Mouse (Mus musculus) intestine, embryonic 16.5 days (tissue): ENCODE data around the gene Gna14. TPM values are rescaled to one million over a fixed set of nuclear protein-coding genes. Genes with fewer than 3 reads are reported as not detected.

ENCODE experiments used
- ATAC-seq: fragments of 200-750 bp; cut with Nextera tagmentation; 2 replicates; pipeline ENCODE4 v1.8.0; 2017; ENCODE audit warnings: moderate TSS enrichment, moderate library complexity
- H3K27ac ChIP-seq: fragments of 300-500 bp; sonication (generic); 2 replicates; pipeline ENCODE4 v1.5.1; 2014; ENCODE audit warnings: mild to moderate bottlenecking, low read length
- H3K27me3 ChIP-seq: fragments of 300-500 bp; sonication (generic); replicated peaks from 2 replicates; pipeline ENCODE4 v1.6.1; 2014; ENCODE audit warnings: low read length, control low read depth, mixed read lengths; ENCODE audit not compliant: control insufficient read depth, insufficient read depth
- H3K36me3 ChIP-seq: fragments of 300-500 bp; sonication (generic); 2 replicates; pipeline ENCODE4 v1.6.1; 2014; ENCODE audit warnings: low read length, control low read depth; ENCODE audit not compliant: control insufficient read depth, insufficient read depth
- H3K4me1 ChIP-seq: fragments of 300-500 bp; sonication (generic); 2 replicates; pipeline ENCODE4 v1.6.1; 2014; ENCODE audit warnings: low read length, control low read depth, mixed read lengths; ENCODE audit not compliant: control insufficient read depth, insufficient read depth
- H3K4me2 ChIP-seq: fragments of 300-500 bp; sonication (generic); 2 replicates; pipeline ENCODE4 v1.6.1; 2014; ENCODE audit warnings: low read depth, low read length, control low read depth
- H3K4me3 ChIP-seq: fragments of 300-500 bp; sonication (generic); 2 replicates; pipeline ENCODE4 v1.5.1; 2014; ENCODE audit warnings: mild to moderate bottlenecking, low read length
- H3K9ac ChIP-seq: fragments of 300-500 bp; sonication (generic); 2 replicates; pipeline ENCODE4 v1.6.1; 2014; ENCODE audit warnings: low read depth, low read length
- H3K9me3 ChIP-seq: fragments of 300-500 bp; sonication (generic); 2 replicates; pipeline ENCODE4 v1.6.1; 2016; ENCODE audit warnings: low read length, control low read depth; ENCODE audit not compliant: control insufficient read depth
- WGBS: fragments of 180-500 bp; shearing (Covaris S2); extraction: QIAGEN DNeasy Blood & Tissue Kit; methylation state at CpG from one replicate; pipeline ENCODE4 v1.1.7; 2014; 5-methylcytosine and 5-hydroxymethylcytosine counted together
- polyA plus RNA-seq: library from polyadenylated mRNA; unstranded; fragments of >200 nt; fragmentation: Nextera tagmentation; extraction: Ambion mirVana; gene quantifications from 2 replicates; pipeline ENCODE4 v1.2.1, GENCODE M21; 2015

The Gna14 gene
- polyA plus RNA-seq, 1 experiment from 2014 or later: 16.8 TPM

GRCm38 (mm10) chr19:16543688-16544087, 108.1 kb downstream of the Gna14 start:
- Histone ChIP-seq H3K9me3 (no peaks in the 10 kb centered on the region), H3K36me3 (no peaks in the 10 kb centered on the region), H3K27me3 (no peaks in the 10 kb centered on the region), H3K9ac (no peak overlapping the region), H3K4me3 (no peak overlapping the region), H3K4me1 (0 out of 2 replicates have a peak, but pooled peaks cover 3% of the 10 kb centered on the region), H3K4me2 (no peak overlapping the region), H3K27ac (no peak overlapping the region)
- ATAC-seq: no peak
- WGBS: 87% methylated on average over 4 of the region's 4 CpGs

- H3K27ac ChIP-seq: peak overlapping the region; percentile 20; the same call in 1 of the 2 replicates
- 47% methylated on average over 8 of the region's 8 CpGs for WGBS
Observed at GRCm38 (mm10) chr19:16556988-16557387, 121.4 kb downstream of the Gna14 start.

GRCm38 (mm10) chr19:16557971-16558370, 122.4 kb downstream of the Gna14 start:
- Histone ChIP-seq H3K27me3 (no peaks in the 10 kb centered on the region), H3K4me1 (peaks cover 7% of the 10 kb centered on the region), H3K4me3 (no peak overlapping the region), H3K36me3 (no peaks in the 10 kb centered on the region), H3K9me3 (no peaks in the 10 kb centered on the region), H3K9ac (no peak overlapping the region), H3K4me2 (no peak overlapping the region), H3K27ac (no peak overlapping the region)
- ATAC-seq: no peak
- 77% methylated on average over 5 of the region's 5 CpGs for WGBS

More at GRCm38 (mm10) chr19:16556988-16557387, 121.4 kb downstream of the Gna14 start:
- Histone ChIP-seq H3K4me3 (no peak overlapping the region), H3K27me3 (no peaks in the 10 kb centered on the region), H3K4me1 (peaks cover 2% of the 10 kb centered on the region; the same call in 1 of the 2 replicates), H3K4me2 (no peak overlapping the region), H3K9me3 (no peaks in the 10 kb centered on the region), H3K9ac (no peak overlapping the region), H3K36me3 (no peaks in the 10 kb centered on the region)
- ATAC-seq: no peak

DNA sequence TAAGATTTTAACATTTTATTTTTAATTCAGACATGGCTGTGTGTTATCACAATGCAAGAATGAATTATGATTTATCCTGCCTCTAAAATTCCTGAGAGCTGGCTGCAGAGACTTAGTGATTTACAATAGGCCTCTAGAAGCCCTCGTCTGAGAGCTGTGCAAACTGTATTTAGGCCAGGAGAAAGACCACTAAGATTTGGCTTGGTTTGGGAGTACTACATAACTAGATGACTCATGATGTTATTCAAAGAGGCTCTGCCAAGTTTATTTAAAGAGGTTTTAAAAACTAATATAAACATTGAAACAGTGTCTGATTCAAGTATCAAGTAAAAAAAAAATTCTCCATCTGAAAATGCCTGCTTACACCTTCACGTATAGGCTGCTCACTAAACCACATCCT, 123.0 kb downstream of the Gna14 start:
- peak; percentile 67; the same call in 1 of the 2 replicates for ATAC-seq
- Histone ChIP-seq H3K27ac (peak overlapping the region; percentile 67), H3K36me3 (no peaks in the 10 kb centered on the region), H3K9me3 (no peaks in the 10 kb centered on the region), H3K4me2 (no peak overlapping the region), H3K4me1 (peaks cover 7% of the 10 kb centered on the region), H3K9ac (no peak overlapping the region), H3K27me3 (no peaks in the 10 kb centered on the region), H3K4me3 (no peak overlapping the region)
- WGBS: 46% methylated on average over 2 of the region's 2 CpGs

GRCm38 (mm10) chr19:16559243-16559896, 123.8 kb downstream of the Gna14 start:
- 39% methylated on average over 9 of the region's 9 CpGs for WGBS
- Histone ChIP-seq H3K4me2 (no peak overlapping the region), H3K9ac (no peak overlapping the region), H3K27ac (peak overlapping the region; percentile 67), H3K36me3 (no peaks in the 10 kb centered on the region), H3K4me1 (peaks cover 7% of the 10 kb centered on the region), H3K9me3 (no peaks in the 10 kb centered on the region), H3K4me3 (no peak overlapping the region), H3K27me3 (no peaks in the 10 kb centered on the region)
- peak; percentile 76 for ATAC-seq

GRCm38 (mm10) chr19:16562676-16563075, 127.1 kb downstream of the Gna14 start:
- Histone ChIP-seq H3K4me2 (no peak overlapping the region), H3K4me3 (no peak overlapping the region), H3K9ac (no peak overlapping the region), H3K27me3 (no peaks in the 10 kb centered on the region), H3K27ac (no peak overlapping the region), H3K4me1 (peaks cover 7% of the 10 kb centered on the region), H3K36me3 (no peaks in the 10 kb centered on the region), H3K9me3 (no peaks in the 10 kb centered on the region)
- no peak for ATAC-seq
- 67% methylated on average over 6 of the region's 6 CpGs for WGBS

DNA sequence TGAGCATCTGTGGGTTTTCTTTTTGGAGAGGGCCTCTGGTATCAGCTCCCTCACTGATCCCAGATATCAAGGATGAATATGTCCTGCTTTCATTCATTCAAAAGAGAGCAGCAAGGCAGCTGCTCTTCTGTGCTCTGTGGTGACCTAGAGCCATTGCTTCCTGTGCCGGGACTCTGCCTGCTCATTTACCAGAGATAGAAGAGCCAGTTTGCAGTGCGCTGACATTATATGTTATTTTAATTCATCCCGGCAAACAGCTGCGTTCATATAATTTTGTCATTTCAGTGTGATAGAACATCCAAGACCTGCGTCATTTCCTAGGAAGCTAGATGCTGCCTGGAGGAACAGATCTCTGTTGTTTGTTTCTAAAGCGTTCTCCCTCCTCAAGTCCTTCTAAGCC, 141.2 kb downstream of the Gna14 start:
- H3K4me2 ChIP-seq: no peak overlapping the region
- H3K27ac ChIP-seq: no peak overlapping the region
- H3K4me3 ChIP-seq: no peak overlapping the region
- no peaks in the 10 kb centered on the region for H3K36me3 ChIP-seq
- H3K27me3 ChIP-seq: no peaks in the 10 kb centered on the region
- 0 out of 2 replicates have a peak, but pooled peaks cover 4% of the 10 kb centered on the region for H3K9me3 ChIP-seq
- no peaks in the 10 kb centered on the region for H3K4me1 ChIP-seq
- no peak for ATAC-seq
- WGBS: 56% methylated on average over 6 of the region's 6 CpGs
- H3K9ac ChIP-seq: no peak overlapping the region

DNA sequence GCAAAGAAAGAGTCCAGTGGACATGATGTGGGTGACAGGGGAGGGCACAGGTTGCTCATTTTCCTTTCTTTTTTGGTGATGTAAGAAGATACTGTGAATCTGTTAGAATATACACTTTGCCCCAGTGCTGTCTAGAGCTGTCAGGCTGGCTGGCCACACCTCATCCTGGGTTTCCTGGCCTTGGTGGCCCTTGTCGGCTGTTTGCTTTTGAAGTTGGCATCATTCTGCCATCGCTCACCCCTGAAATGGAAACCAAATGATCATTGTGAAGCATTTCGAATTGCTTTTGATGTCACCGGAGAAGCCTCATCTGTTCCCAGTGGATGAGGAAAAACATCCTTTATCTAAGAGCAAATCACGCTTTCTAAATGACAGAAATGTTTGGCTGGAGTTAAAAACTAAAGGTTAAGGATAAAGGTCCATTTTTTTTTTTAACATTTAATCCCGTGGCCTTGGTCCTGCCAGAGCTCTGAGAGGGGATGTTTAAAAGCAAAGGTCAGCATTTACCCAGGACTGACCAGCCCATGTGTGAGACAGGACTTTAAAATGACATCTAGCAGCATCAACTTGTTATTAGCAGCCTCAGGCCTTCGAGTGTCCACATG, 144.2 kb downstream of the Gna14 start:
- no peaks in the 10 kb centered on the region for H3K27me3 ChIP-seq
- no peak overlapping the region for H3K9ac ChIP-seq
- H3K36me3 ChIP-seq: no peaks in the 10 kb centered on the region
- H3K27ac ChIP-seq: no peak overlapping the region
- H3K4me3 ChIP-seq: no peak overlapping the region
- 0 out of 2 replicates have a peak, but pooled peaks cover 8% of the 10 kb centered on the region for H3K9me3 ChIP-seq
- H3K4me1 ChIP-seq: no peaks in the 10 kb centered on the region
- no peak overlapping the region for H3K4me2 ChIP-seq
- 85% methylated on average over 7 of the region's 7 CpGs for WGBS
- no peak for ATAC-seq

GRCm38 (mm10) chr19:16580501-16580900, 144.9 kb downstream of the Gna14 start:
- ATAC-seq: no peak
- Histone ChIP-seq H3K27me3 (no peaks in the 10 kb centered on the region), H3K4me1 (no peaks in the 10 kb centered on the region), H3K9me3 (0 out of 2 replicates have a peak, but pooled peaks cover 8% of the 10 kb centered on the region), H3K9ac (no peak overlapping the region), H3K4me2 (no peak overlapping the region), H3K36me3 (no peaks in the 10 kb centered on the region), H3K4me3 (no peak overlapping the region), H3K27ac (no peak overlapping the region)
- WGBS: 92% methylated on average over 8 of the region's 8 CpGs
